Mouse (Mus musculus): ENCODE results near the gene Cldn7. TPM values are rescaled to one million over a fixed set of nuclear protein-coding genes. Genes with fewer than 3 reads are reported as not detected.

Gene Cldn7
- polyA plus RNA-seq, 1 experiment from 2014 or later = 23.7 TPM

DNA sequence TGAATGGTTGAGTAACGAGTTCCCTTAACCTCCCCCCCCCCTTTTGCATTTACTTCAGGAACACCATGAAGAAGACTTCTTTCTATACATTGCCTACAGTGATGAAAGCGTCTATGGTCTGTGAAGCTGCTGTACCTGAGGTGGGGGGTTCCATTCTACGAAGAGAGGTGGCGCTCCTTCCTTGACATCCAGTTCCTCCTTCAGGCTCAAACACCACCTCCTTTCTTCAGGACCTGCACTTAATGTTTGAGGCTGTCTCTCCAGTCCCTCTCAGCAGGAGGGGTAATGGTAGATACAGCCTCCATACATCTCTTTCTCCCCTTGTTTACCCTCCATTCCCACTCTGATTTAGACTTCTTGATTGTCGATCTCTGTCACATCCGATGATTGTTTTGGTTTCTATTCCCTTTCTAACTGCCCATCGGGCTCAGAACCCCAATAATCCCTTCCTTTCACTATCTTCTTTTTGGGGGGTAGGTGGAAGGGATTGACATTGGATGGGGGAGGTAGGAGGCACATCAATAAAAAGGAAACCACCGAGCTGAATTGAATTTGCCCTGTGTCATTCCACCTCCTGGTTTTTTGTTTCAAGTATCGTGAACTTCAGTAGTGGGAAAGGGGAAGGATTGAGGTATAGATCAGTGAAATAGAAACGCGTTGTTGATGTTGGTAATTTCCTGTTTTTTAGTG is 30.0 kb downstream of the Cldn7 start:
- no peak overlapping the region for H3K9ac ChIP-seq (ENCODE audit: low read depth, low read length)
- WGBS = 87% methylated on average over 11 of the region's 11 CpGs
- no peak overlapping the region; the same call in 1 of the 2 replicates for H3K27ac ChIP-seq (replicated peaks; ENCODE audit: low read depth, low read length)
- H3K4me1 ChIP-seq (ENCODE audit: control insufficient read depth, insufficient read depth, low read length) = peaks cover 17% of the 10 kb centered on the region
- H3K4me3 ChIP-seq (ENCODE audit: low read depth, low read length) = peak overlapping the region; percentile 64
- no peaks in the 10 kb centered on the region for H3K27me3 ChIP-seq (replicated peaks; ENCODE audit: control insufficient read depth, insufficient read depth, low read length)
- no peaks in the 10 kb centered on the region for H3K9me3 ChIP-seq (ENCODE audit: control insufficient read depth, low read length)
- H3K4me2 ChIP-seq (ENCODE audit: low read depth, low read length) = peak overlapping the region; percentile 35
- ATAC-seq (ENCODE audit: low read depth) (no peak), DNase-seq (ENCODE audit: low spot score) (no peak)
- peaks cover 46% of the 10 kb centered on the region for H3K36me3 ChIP-seq (ENCODE audit: control insufficient read depth, insufficient read depth, low read length)

DNA sequence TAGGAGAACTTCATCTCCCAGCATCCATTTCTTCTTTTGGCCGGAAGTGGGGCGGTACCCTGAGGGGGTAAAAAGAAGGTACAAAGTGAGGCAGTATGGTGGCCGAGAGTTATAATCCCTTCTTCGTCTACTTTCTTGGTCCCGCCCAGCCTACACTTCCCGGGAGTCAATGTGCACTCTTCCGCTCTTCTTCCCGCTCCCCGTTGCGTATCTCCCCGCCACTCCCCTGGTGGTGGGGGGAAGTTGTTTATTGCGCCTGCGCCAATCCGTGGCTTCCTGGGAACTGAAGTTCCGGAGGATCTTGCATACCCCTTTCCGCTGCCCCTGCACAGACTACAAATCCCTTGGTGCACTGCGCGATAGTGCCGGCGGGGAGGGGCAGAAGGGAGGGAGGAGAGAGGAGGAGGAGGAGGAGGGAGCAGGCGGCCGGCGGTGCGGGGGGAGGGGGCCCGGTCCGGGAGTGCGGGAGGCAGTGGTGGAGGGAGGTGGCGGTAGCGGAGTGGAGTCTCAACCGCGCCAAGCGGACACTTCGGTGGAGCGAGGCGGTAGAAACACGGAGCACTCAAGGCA is 30.9 kb downstream of the Cldn7 start, which contains the start of gene Phf23:
Gene Phf23, plus strand, starts transcription at position 387 of the 570 bp plus-strand sequence.
- Histone ChIP-seq H3K4me2 (ENCODE audit: low read depth, low read length) (peak within 1 kb of the TSS; percentile 49), H3K36me3 (ENCODE audit: control insufficient read depth, insufficient read depth, low read length) (peaks cover 46% of the 10 kb centered on the region), H3K9me3 (ENCODE audit: control insufficient read depth, low read length) (no peaks in the 10 kb centered on the region), H3K4me3 (ENCODE audit: low read depth, low read length) (peak within 1 kb of the TSS; percentile 64), H3K9ac (ENCODE audit: low read depth, low read length) (peak within 1 kb of the TSS; percentile 96), H3K27ac (replicated peaks; ENCODE audit: low read depth, low read length) (peak within 1 kb of the TSS; percentile 98), H3K4me1 (ENCODE audit: control insufficient read depth, insufficient read depth, low read length) (peaks cover 16% of the 10 kb centered on the region), H3K27me3 (replicated peaks; ENCODE audit: control insufficient read depth, insufficient read depth, low read length) (no peaks in the 10 kb centered on the region)
- WGBS = under 1% methylated on average over 36 of the region's 36 CpGs
- DNase-seq (ENCODE audit: low spot score) (peak; percentile 100), ATAC-seq (ENCODE audit: low read depth) (peak; percentile 86)

DNA sequence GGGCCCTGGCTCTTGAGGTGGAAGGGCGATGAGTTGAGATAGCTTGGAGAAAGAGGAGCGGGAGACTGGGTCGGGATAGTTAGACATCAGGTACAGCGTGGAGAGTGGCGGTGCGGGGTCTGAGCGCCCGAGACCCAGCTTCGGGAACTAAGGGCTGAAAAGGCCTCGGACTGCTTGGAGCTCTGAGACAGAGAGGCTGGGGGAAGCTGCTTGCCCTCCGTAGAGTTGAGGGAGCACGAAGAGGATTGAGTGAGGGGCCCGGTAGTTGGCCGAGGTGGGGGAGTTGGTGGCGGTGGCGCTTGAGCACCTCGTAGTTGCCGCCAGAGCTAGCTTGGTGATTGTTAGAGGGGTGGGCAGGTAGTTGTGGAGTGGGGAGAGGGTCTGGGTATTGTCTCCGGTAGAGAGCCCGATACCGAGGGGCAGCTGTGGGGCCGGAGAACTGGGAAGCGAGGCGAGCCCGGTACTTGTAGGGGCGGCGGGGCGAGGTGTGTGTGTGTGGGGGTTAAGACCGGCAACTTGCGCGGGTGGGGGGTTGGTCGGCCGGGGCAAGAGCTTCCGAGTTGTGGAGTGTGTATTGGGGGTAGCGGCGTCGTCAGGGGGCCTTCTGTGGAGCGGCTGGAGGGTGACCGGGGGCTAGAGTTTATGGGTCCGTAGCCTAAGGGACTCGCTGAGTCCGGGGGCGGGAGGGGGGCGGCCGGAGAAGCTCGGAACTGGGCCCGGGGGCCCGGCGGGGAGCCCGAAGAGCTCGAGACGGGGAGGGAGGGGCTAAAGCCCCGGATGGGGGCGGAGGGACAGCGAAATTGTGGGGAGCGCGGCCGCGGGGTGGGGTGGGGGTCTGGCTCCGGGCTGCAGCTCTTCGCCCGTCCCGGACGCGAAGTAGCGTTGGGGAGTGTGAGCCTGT is 31.8 kb downstream of the Cldn7 start:
- Histone ChIP-seq H3K4me1 (ENCODE audit: control insufficient read depth, insufficient read depth, low read length) (peaks cover 17% of the 10 kb centered on the region), H3K36me3 (ENCODE audit: control insufficient read depth, insufficient read depth, low read length) (peaks cover 46% of the 10 kb centered on the region), H3K9ac (ENCODE audit: low read depth, low read length) (peak overlapping the region; percentile 96), H3K27ac (replicated peaks; ENCODE audit: low read depth, low read length) (peak overlapping the region; percentile 98), H3K4me3 (ENCODE audit: low read depth, low read length) (peak overlapping the region; percentile 64), H3K4me2 (ENCODE audit: low read depth, low read length) (peak overlapping the region; percentile 49), H3K27me3 (replicated peaks; ENCODE audit: control insufficient read depth, insufficient read depth, low read length) (no peaks in the 10 kb centered on the region), H3K9me3 (ENCODE audit: control insufficient read depth, low read length) (no peaks in the 10 kb centered on the region)
- ATAC-seq (ENCODE audit: low read depth) (peak; percentile 0; the same call in 1 of the 2 replicates), DNase-seq (ENCODE audit: low spot score) (peak; percentile 84)
- WGBS = under 1% methylated on average over 40 of the region's 66 CpGs

DNA sequence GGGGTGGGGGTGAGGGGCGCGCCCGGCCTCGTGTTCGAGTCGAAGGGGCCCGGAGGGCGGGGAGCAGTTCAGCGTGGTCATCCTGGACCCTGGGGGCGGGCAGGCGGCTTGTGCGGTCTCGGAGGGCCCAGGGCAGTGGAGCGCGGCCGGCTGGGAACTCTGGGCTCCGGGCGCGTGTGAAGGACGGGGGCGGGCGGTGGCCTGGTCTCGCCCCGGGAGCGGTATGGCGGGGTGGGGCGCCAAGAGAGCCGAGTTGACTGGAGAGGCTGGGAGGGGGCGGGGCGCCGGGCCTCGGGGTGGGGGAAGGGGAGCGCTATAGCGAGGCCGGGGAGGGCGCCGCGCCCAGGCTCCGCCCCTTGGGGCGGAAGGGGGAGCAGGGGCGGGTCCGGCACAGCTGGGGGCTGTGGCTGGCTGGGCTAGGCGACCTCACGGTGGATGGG is 32.5 kb downstream of the Cldn7 start:
- Histone ChIP-seq H3K27me3 (replicated peaks; ENCODE audit: control insufficient read depth, insufficient read depth, low read length) (no peaks in the 10 kb centered on the region), H3K4me3 (ENCODE audit: low read depth, low read length) (peak overlapping the region; percentile 64), H3K9me3 (ENCODE audit: control insufficient read depth, low read length) (no peaks in the 10 kb centered on the region), H3K36me3 (ENCODE audit: control insufficient read depth, insufficient read depth, low read length) (peaks cover 46% of the 10 kb centered on the region), H3K27ac (replicated peaks; ENCODE audit: low read depth, low read length) (peak overlapping the region; percentile 98), H3K9ac (ENCODE audit: low read depth, low read length) (peak overlapping the region; percentile 96), H3K4me1 (ENCODE audit: control insufficient read depth, insufficient read depth, low read length) (peaks cover 23% of the 10 kb centered on the region), H3K4me2 (ENCODE audit: low read depth, low read length) (peak overlapping the region; percentile 49)
- WGBS = 2% methylated on average over 24 of the region's 44 CpGs
- peak; percentile 92 for DNase-seq (ENCODE audit: low spot score)
- peak; percentile 53 for ATAC-seq (ENCODE audit: low read depth)

DNA sequence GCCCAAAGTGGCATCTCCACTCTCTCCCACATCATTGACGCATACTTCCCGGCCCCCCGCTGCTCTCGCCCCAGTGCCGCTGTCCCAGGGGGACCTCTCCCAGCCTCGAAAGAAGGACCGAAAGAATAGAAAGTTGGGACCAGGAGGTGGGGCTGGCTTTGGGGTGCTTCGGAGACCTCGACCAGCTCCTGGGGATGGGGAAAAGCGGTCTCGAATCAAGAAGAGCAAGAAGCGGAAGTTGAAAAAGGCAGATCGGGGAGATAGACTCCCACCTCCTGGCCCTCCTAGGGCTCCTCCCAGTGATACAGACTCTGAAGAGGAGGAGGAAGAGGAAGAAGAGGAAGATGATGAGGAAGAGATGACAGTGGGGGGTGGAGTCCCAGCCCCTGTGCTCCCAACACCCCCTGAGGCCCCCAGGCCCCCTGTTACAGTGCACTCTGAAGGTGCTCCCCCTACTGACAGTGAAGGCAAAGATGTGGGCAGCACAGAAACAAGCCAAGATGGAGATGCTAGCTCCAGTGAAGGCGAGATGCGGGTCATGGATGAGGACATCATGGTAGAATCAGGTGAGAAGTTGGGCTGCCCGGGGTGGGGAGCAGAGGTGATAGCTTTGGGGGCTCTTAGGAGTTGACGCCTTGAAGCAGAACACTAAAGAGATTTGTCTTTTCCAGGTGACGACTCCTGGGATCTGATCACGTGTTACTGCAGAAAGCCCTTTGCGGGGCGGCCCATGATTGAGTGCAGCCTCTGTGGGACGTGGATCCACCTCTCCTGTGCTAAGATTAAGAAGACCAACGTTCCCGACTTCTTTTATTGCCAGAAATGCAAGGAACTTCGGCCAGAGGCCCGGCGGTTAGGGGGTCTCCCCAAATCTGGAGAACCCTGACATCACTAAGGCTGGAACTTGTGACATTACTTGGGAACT is 34.2 kb downstream of the Cldn7 start:
- H3K4me3 ChIP-seq (ENCODE audit: low read depth, low read length) = no peak overlapping the region
- no peak overlapping the region for H3K9ac ChIP-seq (ENCODE audit: low read depth, low read length)
- H3K4me2 ChIP-seq (ENCODE audit: low read depth, low read length) = 0 out of 2 replicates have a peak overlapping the region, but pooled peaks have one; percentile 49
- H3K27me3 ChIP-seq (replicated peaks; ENCODE audit: control insufficient read depth, insufficient read depth, low read length) = no peaks in the 10 kb centered on the region
- H3K4me1 ChIP-seq (ENCODE audit: control insufficient read depth, insufficient read depth, low read length) = peaks cover 19% of the 10 kb centered on the region
- no peak for ATAC-seq (ENCODE audit: low read depth)
- no peak overlapping the region; the same call in 1 of the 2 replicates for H3K27ac ChIP-seq (replicated peaks; ENCODE audit: low read depth, low read length)
- DNase-seq (ENCODE audit: low spot score) = no peak
- no peaks in the 10 kb centered on the region for H3K9me3 ChIP-seq (ENCODE audit: control insufficient read depth, low read length)
- peaks cover 34% of the 10 kb centered on the region for H3K36me3 ChIP-seq (ENCODE audit: control insufficient read depth, insufficient read depth, low read length)
- 92% methylated on average over 27 of the region's 27 CpGs for WGBS

DNA sequence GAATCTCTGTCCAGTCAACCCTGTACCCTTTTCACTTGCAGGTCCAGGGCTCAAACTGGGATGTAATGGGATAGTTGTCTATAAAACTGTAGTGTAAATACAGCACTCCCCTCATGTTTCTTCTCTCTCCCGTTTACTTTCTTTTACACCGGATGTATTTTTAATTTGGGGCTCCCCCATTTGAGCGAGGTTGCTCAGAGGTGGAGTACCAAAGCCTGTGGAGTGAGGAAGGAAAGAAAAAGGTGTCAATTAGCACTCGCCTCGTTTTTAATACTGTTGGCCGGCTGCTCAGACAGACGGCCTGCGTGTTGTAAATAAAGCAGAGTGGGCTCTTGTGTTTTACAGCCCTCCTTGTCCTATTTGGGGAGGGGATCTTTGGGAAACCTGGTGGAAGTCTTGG is 35.1 kb downstream of the Cldn7 start:
- ATAC-seq (ENCODE audit: low read depth) (no peak), DNase-seq (ENCODE audit: low spot score) (no peak)
- no peaks in the 10 kb centered on the region for H3K27me3 ChIP-seq (replicated peaks; ENCODE audit: control insufficient read depth, insufficient read depth, low read length)
- H3K4me3 ChIP-seq (ENCODE audit: low read depth, low read length) = peak overlapping the region; percentile 74
- peak overlapping the region; percentile 72 for H3K27ac ChIP-seq (replicated peaks; ENCODE audit: low read depth, low read length)
- no peak overlapping the region for H3K9ac ChIP-seq (ENCODE audit: low read depth, low read length)
- WGBS = 82% methylated on average over 8 of the region's 8 CpGs
- no peaks in the 10 kb centered on the region for H3K9me3 ChIP-seq (ENCODE audit: control insufficient read depth, low read length)
- peaks cover 19% of the 10 kb centered on the region for H3K4me1 ChIP-seq (ENCODE audit: control insufficient read depth, insufficient read depth, low read length)
- H3K36me3 ChIP-seq (ENCODE audit: control insufficient read depth, insufficient read depth, low read length) = peaks cover 30% of the 10 kb centered on the region
- peak overlapping the region; percentile 94; the same call in 1 of the 2 replicates for H3K4me2 ChIP-seq (ENCODE audit: low read depth, low read length)

DNA sequence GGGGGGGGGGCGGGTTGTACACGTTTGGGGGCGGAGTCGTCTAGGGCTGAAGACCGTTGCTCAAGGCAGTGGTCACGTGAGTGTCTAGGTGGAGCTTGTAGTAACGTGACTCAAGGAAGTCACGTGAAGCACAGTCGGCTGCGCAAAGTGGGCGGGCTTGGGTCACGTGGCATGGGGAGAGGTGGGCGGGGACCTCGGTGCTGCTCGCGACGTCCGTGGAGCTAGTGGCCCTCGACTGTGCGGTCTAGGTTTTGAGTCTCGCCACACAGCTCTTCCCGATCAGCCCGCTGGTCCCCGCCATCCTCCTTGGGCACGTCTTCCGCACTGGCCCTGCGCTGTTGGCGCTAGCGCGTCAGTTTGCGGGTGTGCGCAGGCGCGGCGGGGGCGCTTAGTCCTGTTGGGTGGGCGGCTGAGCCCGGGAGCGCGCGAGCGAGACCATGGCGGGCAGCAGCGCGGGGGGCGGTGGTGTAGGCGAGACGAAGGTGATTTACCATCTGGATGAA is 35.9 kb downstream of the Cldn7 start, which contains the start of gene Dvl2:
Gene Dvl2, plus strand, starts transcription at position 200 of the 503 bp plus-strand sequence.
- Histone ChIP-seq H3K9me3 (ENCODE audit: control insufficient read depth, low read length) (no peaks in the 10 kb centered on the region), H3K4me3 (ENCODE audit: low read depth, low read length) (peak within 1 kb of the TSS; percentile 74), H3K36me3 (ENCODE audit: control insufficient read depth, insufficient read depth, low read length) (peaks cover 36% of the 10 kb centered on the region), H3K4me2 (ENCODE audit: low read depth, low read length) (peak within 1 kb of the TSS; percentile 94), H3K4me1 (ENCODE audit: control insufficient read depth, insufficient read depth, low read length) (peaks cover 19% of the 10 kb centered on the region), H3K27ac (replicated peaks; ENCODE audit: low read depth, low read length) (peak within 1 kb of the TSS; percentile 95), H3K27me3 (replicated peaks; ENCODE audit: control insufficient read depth, insufficient read depth, low read length) (no peaks in the 10 kb centered on the region), H3K9ac (ENCODE audit: low read depth, low read length) (peak within 1 kb of the TSS; percentile 82)
- ATAC-seq (ENCODE audit: low read depth) (peak; percentile 50), DNase-seq (ENCODE audit: low spot score) (peak; percentile 99)
- WGBS = 1% methylated on average over 34 of the region's 48 CpGs
